Mouse (Mus musculus): ENCODE measurements at regions not wholly inside any gene's neighbourhood (a gene's known extent, or its start where the extent isn't known, plus 50 kb on each side); places are given as distances from the start of the nearest gene placed in this dataset.

DNA sequence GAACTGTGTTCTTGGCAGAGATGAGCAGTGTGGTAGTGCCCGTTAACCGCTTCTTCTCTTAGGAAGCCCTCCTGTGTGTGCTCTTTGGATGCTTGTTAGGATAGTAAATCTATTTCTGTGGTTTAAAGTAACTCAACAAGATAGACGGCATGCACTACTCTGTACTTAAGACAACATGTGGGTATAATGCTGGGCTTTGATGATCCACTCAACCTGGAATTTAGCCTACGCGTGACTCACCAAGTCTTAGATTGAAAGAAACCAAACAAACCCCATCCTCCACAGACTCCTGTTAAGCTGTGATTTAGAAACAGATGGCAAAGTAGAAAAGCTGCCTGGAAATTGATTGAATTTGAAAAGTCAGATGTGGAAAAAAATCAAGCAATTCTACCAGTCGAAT, 673.5 kb downstream of the Olfm4 start:
- peak; percentile 4 for DNase-seq

DNA sequence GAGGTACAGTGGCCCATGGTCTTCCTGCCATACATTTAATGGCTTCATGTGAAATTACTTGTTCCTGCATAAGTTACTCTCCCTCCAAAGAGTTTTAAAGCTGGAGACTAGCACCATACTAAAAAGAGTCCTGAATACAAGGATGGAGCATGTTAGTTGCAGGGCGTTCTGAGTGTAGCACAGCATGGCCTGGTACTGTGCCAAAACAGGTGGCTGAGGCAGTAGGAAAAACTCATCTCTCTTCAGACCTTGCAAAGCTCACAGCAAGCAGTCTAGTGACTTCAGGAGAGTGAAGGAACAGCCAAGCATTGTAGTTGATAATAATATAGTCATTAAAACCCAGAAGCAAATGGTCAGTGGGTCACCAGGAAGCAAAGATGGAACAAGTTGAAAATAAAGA, 699.0 kb downstream of the Olfm4 start:
- DNase-seq = peak; percentile 7

- DNase-seq = no peak
Observed at GRCm38 (mm10) chr14:80683282-80683681, 699.4 kb downstream of the Olfm4 start.

DNA sequence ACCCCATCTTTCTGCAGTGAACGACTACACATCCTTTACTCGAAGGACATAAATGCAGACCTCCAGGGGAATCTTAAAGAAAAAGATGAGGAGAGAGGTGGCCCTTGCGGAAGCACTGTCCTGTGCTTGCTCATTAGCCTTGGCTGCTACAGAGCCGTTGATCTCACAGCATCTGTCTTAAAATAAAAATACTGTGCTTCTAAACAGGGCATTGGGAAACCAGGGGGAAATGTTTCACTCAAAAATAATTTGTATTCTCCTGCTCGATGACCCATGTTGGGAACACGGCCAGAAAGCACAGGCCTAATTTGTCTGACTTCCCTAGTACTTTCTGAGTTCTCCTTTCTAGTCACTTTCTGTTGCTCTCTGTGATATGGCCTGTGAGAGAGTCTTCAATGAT, 699.8 kb downstream of the Olfm4 start:
- DNase-seq = peak; percentile 3

- DNase-seq = no peak
Observed at GRCm38 (mm10) chr14:80690476-80690875, 706.6 kb downstream of the Olfm4 start.

DNA sequence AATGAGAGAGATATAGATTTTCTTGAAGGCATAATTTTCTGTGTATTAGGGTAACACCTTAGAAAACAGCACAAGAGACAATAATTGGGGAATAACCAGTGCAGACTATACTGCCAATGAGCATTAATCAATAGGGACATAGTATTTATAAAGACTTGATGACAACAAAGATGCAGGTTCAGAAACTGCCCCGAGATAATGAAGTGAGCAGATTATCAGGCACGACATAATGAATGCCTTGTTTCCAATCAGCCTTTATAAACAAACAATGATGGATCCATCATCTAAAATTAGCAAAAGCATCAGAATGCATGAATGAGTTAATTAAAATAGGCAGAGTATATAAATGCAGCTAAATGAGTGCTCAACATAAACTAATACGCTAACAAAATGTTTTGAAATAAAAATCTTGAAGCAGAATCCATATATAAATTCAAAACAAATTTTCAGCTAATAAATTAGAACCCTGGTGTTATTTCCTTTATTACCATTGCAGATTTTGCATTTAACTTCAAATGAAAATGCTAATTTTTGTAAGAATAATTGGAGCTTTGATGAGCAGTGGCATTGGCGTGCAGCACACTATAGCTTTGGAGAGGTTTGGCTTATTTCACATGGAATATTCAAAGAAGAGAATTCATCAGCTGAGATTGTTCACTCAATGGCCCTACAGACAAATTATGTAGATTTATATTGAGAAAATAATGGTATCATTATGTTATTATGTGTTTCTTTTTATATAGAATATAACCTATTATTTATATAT, 739.1 kb downstream of the Olfm4 start:
- DNase-seq = no peak

DNA sequence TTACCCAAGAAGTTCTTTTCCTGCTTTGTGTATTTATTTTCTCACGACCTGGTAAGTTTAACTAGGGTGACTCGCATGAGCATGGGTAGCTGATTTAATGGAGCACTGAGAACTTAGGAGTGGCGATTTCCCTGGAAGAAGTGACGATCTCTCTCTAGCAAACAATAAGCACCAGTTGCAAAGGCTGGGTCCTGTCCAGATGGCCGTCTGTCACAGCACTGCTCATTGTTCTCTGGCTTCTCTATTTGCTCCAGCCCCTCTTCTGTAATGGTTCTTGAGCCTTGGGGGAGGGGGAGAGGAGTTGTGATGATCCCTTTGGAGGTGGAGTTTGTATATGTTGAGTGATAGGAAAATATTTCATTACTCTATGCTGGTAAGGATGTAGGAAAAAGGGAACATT, 747.3 kb downstream of the Olfm4 start:
- DNase-seq = no peak
